Mouse (Mus musculus): Measurements from ENCODE around the gene Tph1. TPM values are rescaled to one million over a fixed set of nuclear protein-coding genes. Genes with fewer than 3 reads are reported as not detected.

Gene Tph1
- 0.21 and 0.27 TPM in 2 replicates for polyA plus RNA-seq (2012; rRNA removed)

- DNase-seq (ENCODE audit: low read depth), result no peak
- TF ChIP-seq CTCF (IDR thresholded peaks at IDR 0.05; ENCODE audit: borderline replicate concordance, extremely low read depth, insufficient read depth, insufficient read length) (no peak), POLR2A (IDR thresholded peaks at IDR 0.05; ENCODE audit: borderline replicate concordance, extremely low read depth, insufficient read depth, insufficient read length, poor library complexity, severe bottlenecking) (no peak)
Observed at GRCm38 (mm10) chr7:46672160-46672672, at the start of gene Tph1. Tph1 (minus strand) TSS chr7:46672537.

GRCm38 (mm10) chr7:46720460-46720859 is 48.1 kb upstream of the Tph1 start:
- no peak for TF ChIP-seq POLR2A (IDR thresholded peaks at IDR 0.05; ENCODE audit: borderline replicate concordance, extremely low read depth, insufficient read depth, insufficient read length, poor library complexity, severe bottlenecking)
- no peak for TF ChIP-seq CTCF (IDR thresholded peaks at IDR 0.05; ENCODE audit: borderline replicate concordance, extremely low read depth, insufficient read depth, insufficient read length)
- DNase-seq (ENCODE audit: low read depth), result peak; percentile 66

- no peak for TF ChIP-seq POLR2A (IDR thresholded peaks at IDR 0.05; ENCODE audit: borderline replicate concordance, extremely low read depth, insufficient read depth, insufficient read length, poor library complexity, severe bottlenecking)
- no peak for TF ChIP-seq CTCF (IDR thresholded peaks at IDR 0.05; ENCODE audit: borderline replicate concordance, extremely low read depth, insufficient read depth, insufficient read length)
Observed at GRCm38 (mm10) chr7:46719526-46719925, 47.2 kb upstream of the Tph1 start.

GRCm38 (mm10) chr7:46718591-46719270 is 46.4 kb upstream of the Tph1 start:
- DNase-seq (ENCODE audit: low read depth), result peak; percentile 76

More at GRCm38 (mm10) chr7:46719526-46719925, 47.2 kb upstream of the Tph1 start:
- DNase-seq (ENCODE audit: low read depth), result no peak

GRCm38 (mm10) chr7:46716897-46717296 is 44.6 kb upstream of the Tph1 start:
- TF ChIP-seq POLR2A (IDR thresholded peaks at IDR 0.05; ENCODE audit: borderline replicate concordance, extremely low read depth, insufficient read depth, insufficient read length, poor library complexity, severe bottlenecking) (no peak), CTCF (IDR thresholded peaks at IDR 0.05; ENCODE audit: borderline replicate concordance, extremely low read depth, insufficient read depth, insufficient read length) (no peak)
- peak; percentile 12 for DNase-seq (ENCODE audit: low read depth)

More at GRCm38 (mm10) chr7:46718591-46719270, 46.4 kb upstream of the Tph1 start:
- TF ChIP-seq POLR2A (IDR thresholded peaks at IDR 0.05; ENCODE audit: borderline replicate concordance, extremely low read depth, insufficient read depth, insufficient read length, poor library complexity, severe bottlenecking), result no peak
- TF ChIP-seq CTCF (IDR thresholded peaks at IDR 0.05; ENCODE audit: borderline replicate concordance, extremely low read depth, insufficient read depth, insufficient read length), result no peak

- no peak for DNase-seq (ENCODE audit: low read depth)
- TF ChIP-seq POLR2A (IDR thresholded peaks at IDR 0.05; ENCODE audit: borderline replicate concordance, extremely low read depth, insufficient read depth, insufficient read length, poor library complexity, severe bottlenecking), result no peak
- no peak for TF ChIP-seq CTCF (IDR thresholded peaks at IDR 0.05; ENCODE audit: borderline replicate concordance, extremely low read depth, insufficient read depth, insufficient read length)
Observed at GRCm38 (mm10) chr7:46715600-46715999, 43.3 kb upstream of the Tph1 start, which contains the start of gene Saa3. Saa3 (minus strand) TSS chr7:46715700.

GRCm38 (mm10) chr7:46714518-46714917 is 42.2 kb upstream of the Tph1 start:
- TF ChIP-seq POLR2A (IDR thresholded peaks at IDR 0.05; ENCODE audit: borderline replicate concordance, extremely low read depth, insufficient read depth, insufficient read length, poor library complexity, severe bottlenecking) (no peak), CTCF (IDR thresholded peaks at IDR 0.05; ENCODE audit: borderline replicate concordance, extremely low read depth, insufficient read depth, insufficient read length) (peak; percentile 78)
- DNase-seq (ENCODE audit: low read depth), result peak; percentile 43

- TF ChIP-seq POLR2A (IDR thresholded peaks at IDR 0.05; ENCODE audit: borderline replicate concordance, extremely low read depth, insufficient read depth, insufficient read length, poor library complexity, severe bottlenecking) (no peak), CTCF (IDR thresholded peaks at IDR 0.05; ENCODE audit: borderline replicate concordance, extremely low read depth, insufficient read depth, insufficient read length) (no peak)
- no peak for DNase-seq (ENCODE audit: low read depth)
Observed at GRCm38 (mm10) chr7:46712250-46712649, 39.9 kb upstream of the Tph1 start.

- TF ChIP-seq POLR2A (IDR thresholded peaks at IDR 0.05; ENCODE audit: borderline replicate concordance, extremely low read depth, insufficient read depth, insufficient read length, poor library complexity, severe bottlenecking) (peak; percentile 11; the same call in 1 of the 2 replicates), CTCF (IDR thresholded peaks at IDR 0.05; ENCODE audit: borderline replicate concordance, extremely low read depth, insufficient read depth, insufficient read length) (peak; percentile 98)
- DNase-seq (ENCODE audit: low read depth), result peak; percentile 96
Observed at GRCm38 (mm10) chr7:46710390-46710844, 38.1 kb upstream of the Tph1 start, which contains the start of gene Saal1. Saal1 (minus strand) TSS chr7:46710680.

GRCm38 (mm10) chr7:46700521-46701025 is 28.2 kb upstream of the Tph1 start:
- DNase-seq (ENCODE audit: low read depth), result no peak
- no peak for TF ChIP-seq POLR2A (IDR thresholded peaks at IDR 0.05; ENCODE audit: borderline replicate concordance, extremely low read depth, insufficient read depth, insufficient read length, poor library complexity, severe bottlenecking)
- no peak for TF ChIP-seq CTCF (IDR thresholded peaks at IDR 0.05; ENCODE audit: borderline replicate concordance, extremely low read depth, insufficient read depth, insufficient read length)

GRCm38 (mm10) chr7:46696754-46697153 is 24.4 kb upstream of the Tph1 start:
- DNase-seq (ENCODE audit: low read depth), result no peak
- TF ChIP-seq CTCF (IDR thresholded peaks at IDR 0.05; ENCODE audit: borderline replicate concordance, extremely low read depth, insufficient read depth, insufficient read length) (no peak), POLR2A (IDR thresholded peaks at IDR 0.05; ENCODE audit: borderline replicate concordance, extremely low read depth, insufficient read depth, insufficient read length, poor library complexity, severe bottlenecking) (no peak)

All from brain, embryonic 14.5 days (tissue).